Mouse (Mus musculus) forebrain, embryonic 15.5 days (tissue): ENCODE measurements around the gene Fat4. TPM values are rescaled to one million over a fixed set of nuclear protein-coding genes. Genes with fewer than 3 reads are reported as not detected.
A peak's percentile ranks its signal among the peaks of the same experiment; 100 is the strongest.

Source experiments
- ATAC-seq: fragments of 200-750 bp; cut with Nextera tagmentation; replicated peaks from 2 replicates; pipeline ENCODE4 v1.8.0; 2017; ENCODE audit warnings: mild to moderate bottlenecking, moderate TSS enrichment, moderate library complexity
- H3K27ac ChIP-seq: fragments of 300-500 bp; sonication (generic); replicated peaks from 2 replicates; pipeline ENCODE4 v1.5.1; 2015; ENCODE audit warnings: mild to moderate bottlenecking, inconsistent platforms
- H3K27me3 ChIP-seq: fragments of 300-500 bp; sonication (generic); 2 replicates; pipeline ENCODE4 v1.6.1; 2015; ENCODE audit warnings: inconsistent platforms
- H3K36me3 ChIP-seq: fragments of 300-500 bp; sonication (generic); 2 replicates; pipeline ENCODE4 v1.6.1; 2015; ENCODE audit warnings: mild to moderate bottlenecking, inconsistent platforms
- H3K4me1 ChIP-seq: fragments of 300-500 bp; sonication (generic); 2 replicates; pipeline ENCODE4 v1.6.1; 2015; ENCODE audit warnings: inconsistent platforms
- H3K4me2 ChIP-seq: fragments of 300-500 bp; sonication (generic); replicated peaks from 2 replicates; pipeline ENCODE4 v1.6.1; 2015; ENCODE audit warnings: mild to moderate bottlenecking, inconsistent platforms
- H3K4me3 ChIP-seq: fragments of 300-500 bp; sonication (generic); 2 replicates; pipeline ENCODE4 v1.5.1; 2015; ENCODE audit warnings: mild to moderate bottlenecking, inconsistent platforms
- H3K9ac ChIP-seq: fragments of 300-500 bp; sonication (generic); replicated peaks from 2 replicates; pipeline ENCODE4 v1.6.1; 2015; ENCODE audit warnings: mild to moderate bottlenecking, inconsistent platforms
- H3K9me3 ChIP-seq: fragments of 300-500 bp; sonication (generic); 2 replicates; pipeline ENCODE4 v1.6.1; 2016; ENCODE audit warnings: inconsistent platforms
- WGBS: fragments of 180-500 bp; shearing (Covaris S2); methylation state at CpG from one replicate; pipeline ENCODE4 v1.1.7; 2015; ENCODE audit warnings: mixed read lengths; 5-methylcytosine and 5-hydroxymethylcytosine counted together
- polyA plus RNA-seq: library from polyadenylated mRNA; unstranded; fragments of >200 nt; fragmentation: Nextera tagmentation; extraction: Ambion mirVana; gene quantifications from 2 replicates; pipeline ENCODE4 v1.2.1, GENCODE M21; 2015

The Fat4 gene
- polyA plus RNA-seq, 1 experiment from 2014 or later, result 11.2 TPM

- Histone ChIP-seq H3K9me3 (no peaks in the 10 kb centered on the region), H3K27ac (peak overlapping the region; percentile 95), H3K4me1 (peaks cover 32% of the 10 kb centered on the region), H3K27me3 (no peaks in the 10 kb centered on the region), H3K4me2 (peak overlapping the region; percentile 89), H3K36me3 (no peaks in the 10 kb centered on the region), H3K9ac (peak overlapping the region; percentile 67), H3K4me3 (peak overlapping the region; percentile 80)
- no peak for ATAC-seq
- whole genome bisulfite sequencing, result 14% methylated on average over 9 of the region's 9 CpGs
These were observed 3.1 kb upstream of the Fat4 start for GRCm38 (mm10) chr3:38883676-38884075.

DNA sequence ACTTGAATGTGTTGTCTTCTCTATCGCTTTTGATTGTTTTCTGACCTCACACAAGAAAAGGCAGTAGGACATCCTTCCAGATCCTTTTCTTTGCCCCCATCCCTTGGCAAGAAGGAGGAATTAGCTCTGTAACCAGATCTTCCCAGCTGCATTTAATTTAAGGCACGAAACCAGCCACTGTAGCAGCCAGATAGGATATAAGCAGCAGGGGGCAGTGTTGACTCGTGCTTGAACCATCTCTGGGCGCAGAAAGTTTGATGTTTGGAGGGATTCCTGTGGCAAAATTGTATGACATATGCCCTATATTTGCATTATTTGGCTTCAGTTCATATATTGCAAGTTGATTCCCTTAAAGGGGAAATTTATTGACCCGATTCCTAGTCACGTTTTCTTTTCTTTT, 2.5 kb upstream of the Fat4 start:
- peak overlapping the region; percentile 67 for H3K9ac ChIP-seq
- H3K9me3 ChIP-seq, result no peaks in the 10 kb centered on the region
- H3K4me3 ChIP-seq, result peak overlapping the region; percentile 80
- under 1% methylated on average over 6 of the region's 6 CpGs for WGBS
- peak; percentile 36 for ATAC-seq
- H3K27me3 ChIP-seq, result no peaks in the 10 kb centered on the region
- H3K36me3 ChIP-seq, result peaks cover under 1% of the 10 kb centered on the region; the same call in 1 of the 2 replicates
- peaks cover 38% of the 10 kb centered on the region for H3K4me1 ChIP-seq
- peak overlapping the region; percentile 89 for H3K4me2 ChIP-seq
- peak overlapping the region; percentile 95 for H3K27ac ChIP-seq

- ATAC-seq, result peak; percentile 35
- WGBS, result under 1% methylated on average over 24 of the region's 24 CpGs
- peaks cover 45% of the 10 kb centered on the region for H3K4me1 ChIP-seq
- peak overlapping the region; percentile 80 for H3K4me3 ChIP-seq
- peak overlapping the region; percentile 90 for H3K9ac ChIP-seq
- no peaks in the 10 kb centered on the region for H3K9me3 ChIP-seq
- no peaks in the 10 kb centered on the region for H3K27me3 ChIP-seq
- H3K36me3 ChIP-seq, result peaks cover 7% of the 10 kb centered on the region; the same call in 1 of the 2 replicates
- H3K4me2 ChIP-seq, result peak overlapping the region; percentile 89
- H3K27ac ChIP-seq, result peak overlapping the region; percentile 95
These were observed 1.8 kb upstream of the Fat4 start for GRCm38 (mm10) chr3:38884919-38885418.

- Histone ChIP-seq H3K9me3 (no peaks in the 10 kb centered on the region), H3K27ac (peak overlapping the region; percentile 95), H3K4me1 (peaks cover 51% of the 10 kb centered on the region), H3K4me3 (peak overlapping the region; percentile 80), H3K9ac (peak overlapping the region; percentile 90), H3K36me3 (peaks cover 13% of the 10 kb centered on the region), H3K4me2 (peak overlapping the region; percentile 89), H3K27me3 (no peaks in the 10 kb centered on the region)
- peak; percentile 86 for ATAC-seq
- WGBS, result under 1% methylated on average over 56 of the region's 56 CpGs
These were observed 1.2 kb upstream of the Fat4 start for GRCm38 (mm10) chr3:38885481-38886001.

DNA sequence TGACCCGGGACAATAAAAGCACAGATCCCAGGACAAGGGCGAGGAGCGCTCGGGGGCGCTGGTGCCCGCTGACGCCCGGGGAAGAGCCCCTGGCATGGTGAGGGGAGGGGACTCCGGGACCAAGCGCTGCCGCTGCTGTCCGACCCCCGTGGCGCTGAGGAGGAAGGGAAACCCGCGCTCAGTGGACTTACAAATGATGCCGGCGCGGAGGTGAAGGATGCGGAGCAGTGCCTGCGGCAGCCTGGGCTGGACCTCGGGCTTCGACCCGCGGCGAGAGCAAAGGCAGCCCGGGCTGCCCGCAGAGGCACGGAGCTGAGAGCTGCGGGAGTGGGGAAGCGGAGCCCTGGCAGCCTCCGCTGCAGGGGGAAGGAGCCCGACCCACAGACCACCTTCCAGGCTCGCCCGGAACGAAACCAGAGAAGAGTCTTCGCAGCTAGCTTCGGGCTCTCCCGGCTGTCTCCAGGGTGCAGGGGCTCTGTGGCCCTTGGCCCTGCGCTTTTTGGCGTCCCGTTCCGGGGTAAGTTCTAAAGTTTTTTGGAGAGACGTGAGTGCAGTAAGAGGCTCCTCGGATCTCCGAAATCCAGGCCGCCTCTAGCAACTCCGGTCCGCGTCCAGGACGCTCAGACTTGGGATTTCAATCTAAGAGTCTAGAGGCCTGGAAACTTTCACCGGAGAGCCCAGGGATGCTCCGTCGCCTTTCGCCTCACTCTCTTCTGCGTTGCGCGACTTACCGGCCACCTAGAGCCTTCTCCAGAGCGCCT, 499 bp upstream of the Fat4 start:
- Histone ChIP-seq H3K4me3 (peak overlapping the region; percentile 80), H3K36me3 (peaks cover 20% of the 10 kb centered on the region), H3K9ac (peak overlapping the region; percentile 90), H3K4me2 (peak overlapping the region; percentile 89), H3K4me1 (peaks cover 53% of the 10 kb centered on the region), H3K27ac (peak overlapping the region; percentile 95), H3K9me3 (no peaks in the 10 kb centered on the region), H3K27me3 (no peaks in the 10 kb centered on the region)
- ATAC-seq, result peak; percentile 49
- WGBS, result under 1% methylated on average over 60 of the region's 60 CpGs

- no peak for ATAC-seq
- Histone ChIP-seq H3K4me2 (peak overlapping the region; percentile 89), H3K27me3 (no peaks in the 10 kb centered on the region), H3K9ac (peak overlapping the region; percentile 90), H3K4me3 (peak overlapping the region; percentile 80), H3K4me1 (peaks cover 64% of the 10 kb centered on the region), H3K36me3 (peaks cover 25% of the 10 kb centered on the region), H3K9me3 (no peaks in the 10 kb centered on the region), H3K27ac (peak overlapping the region; percentile 95)
- WGBS, result under 1% methylated on average over 47 of the region's 47 CpGs
These were observed 746 bp downstream of the Fat4 start for GRCm38 (mm10) chr3:38887381-38887991.

GRCm38 (mm10) chr3:38888111-38888510, 1.4 kb downstream of the Fat4 start:
- WGBS, result 12% methylated on average over 24 of the region's 24 CpGs

DNA sequence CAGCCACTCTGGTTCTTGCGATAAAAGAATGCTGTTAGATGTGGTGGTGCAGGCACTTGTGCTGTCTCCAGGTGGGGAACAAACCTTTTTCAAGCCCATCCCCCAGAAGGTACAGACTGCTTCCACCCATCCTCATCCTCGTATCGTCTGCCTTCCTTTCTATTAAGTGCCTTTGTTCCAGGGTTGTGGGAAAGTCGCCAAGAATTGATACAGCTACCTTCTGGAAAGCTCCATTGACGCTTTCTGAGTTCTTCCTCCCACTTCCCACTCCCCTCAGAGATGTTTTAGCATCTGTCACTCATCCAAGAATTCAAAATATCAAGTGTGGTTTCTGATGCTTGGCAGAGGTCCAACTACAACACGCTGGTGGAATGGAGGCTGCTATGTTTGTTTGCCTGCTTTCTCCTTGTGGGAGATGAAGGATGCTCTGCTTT, 6.1 kb downstream of the Fat4 start:
- Histone ChIP-seq H3K4me3 (peak overlapping the region; percentile 43), H3K4me2 (peak overlapping the region; percentile 51), H3K4me1 (peaks cover 65% of the 10 kb centered on the region), H3K9me3 (no peaks in the 10 kb centered on the region), H3K27ac (peak overlapping the region; percentile 80), H3K36me3 (peaks cover 27% of the 10 kb centered on the region), H3K27me3 (no peaks in the 10 kb centered on the region), H3K9ac (peak overlapping the region; percentile 49)
- WGBS, result 6% methylated on average over 6 of the region's 6 CpGs
- ATAC-seq, result peak; percentile 37

More at GRCm38 (mm10) chr3:38888111-38888510, 1.4 kb downstream of the Fat4 start:
- Histone ChIP-seq H3K4me1 (peaks cover 71% of the 10 kb centered on the region), H3K4me2 (peak overlapping the region; percentile 89), H3K27ac (peak overlapping the region; percentile 95), H3K9me3 (no peaks in the 10 kb centered on the region), H3K27me3 (no peaks in the 10 kb centered on the region), H3K4me3 (peak overlapping the region; percentile 80), H3K36me3 (peaks cover 25% of the 10 kb centered on the region), H3K9ac (peak overlapping the region; percentile 90)
- no peak for ATAC-seq

- H3K27ac ChIP-seq, result no peak overlapping the region
- peaks cover 27% of the 10 kb centered on the region for H3K4me1 ChIP-seq
- WGBS, result 22% methylated on average over 1 of the region's 1 CpGs
- no peaks in the 10 kb centered on the region for H3K9me3 ChIP-seq
- no peaks in the 10 kb centered on the region for H3K27me3 ChIP-seq
- H3K36me3 ChIP-seq, result no peaks in the 10 kb centered on the region
- no peak for ATAC-seq
- no peak overlapping the region for H3K4me2 ChIP-seq
- no peak overlapping the region for H3K9ac ChIP-seq
- H3K4me3 ChIP-seq, result no peak overlapping the region
These were observed 14.1 kb downstream of the Fat4 start for GRCm38 (mm10) chr3:38900839-38901238.

DNA sequence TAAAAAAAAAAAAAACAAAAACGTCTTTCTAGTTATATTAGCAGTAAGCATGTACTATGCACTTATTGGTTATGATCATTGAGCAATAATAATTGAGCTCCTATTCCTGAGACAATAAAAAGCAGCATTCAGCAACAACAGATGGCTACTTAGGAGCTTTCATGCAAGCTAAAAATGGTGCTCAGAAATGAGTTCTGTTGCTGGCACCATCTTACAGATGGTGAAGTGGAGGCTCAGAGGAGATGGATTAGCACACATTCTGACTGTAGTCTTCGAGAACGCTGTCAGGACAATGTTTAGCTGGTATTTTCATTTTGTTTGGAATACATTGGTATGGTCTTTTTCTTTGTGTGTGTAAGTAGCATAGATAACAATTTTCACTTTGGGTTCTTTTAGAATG, 20.1 kb downstream of the Fat4 start:
- Histone ChIP-seq H3K4me3 (no peak overlapping the region), H3K27me3 (no peaks in the 10 kb centered on the region), H3K4me2 (no peak overlapping the region), H3K9ac (no peak overlapping the region), H3K4me1 (peaks cover 31% of the 10 kb centered on the region), H3K27ac (no peak overlapping the region), H3K36me3 (no peaks in the 10 kb centered on the region), H3K9me3 (no peaks in the 10 kb centered on the region)
- no peak for ATAC-seq
- WGBS, result 54% methylated on average over 3 of the region's 3 CpGs

DNA sequence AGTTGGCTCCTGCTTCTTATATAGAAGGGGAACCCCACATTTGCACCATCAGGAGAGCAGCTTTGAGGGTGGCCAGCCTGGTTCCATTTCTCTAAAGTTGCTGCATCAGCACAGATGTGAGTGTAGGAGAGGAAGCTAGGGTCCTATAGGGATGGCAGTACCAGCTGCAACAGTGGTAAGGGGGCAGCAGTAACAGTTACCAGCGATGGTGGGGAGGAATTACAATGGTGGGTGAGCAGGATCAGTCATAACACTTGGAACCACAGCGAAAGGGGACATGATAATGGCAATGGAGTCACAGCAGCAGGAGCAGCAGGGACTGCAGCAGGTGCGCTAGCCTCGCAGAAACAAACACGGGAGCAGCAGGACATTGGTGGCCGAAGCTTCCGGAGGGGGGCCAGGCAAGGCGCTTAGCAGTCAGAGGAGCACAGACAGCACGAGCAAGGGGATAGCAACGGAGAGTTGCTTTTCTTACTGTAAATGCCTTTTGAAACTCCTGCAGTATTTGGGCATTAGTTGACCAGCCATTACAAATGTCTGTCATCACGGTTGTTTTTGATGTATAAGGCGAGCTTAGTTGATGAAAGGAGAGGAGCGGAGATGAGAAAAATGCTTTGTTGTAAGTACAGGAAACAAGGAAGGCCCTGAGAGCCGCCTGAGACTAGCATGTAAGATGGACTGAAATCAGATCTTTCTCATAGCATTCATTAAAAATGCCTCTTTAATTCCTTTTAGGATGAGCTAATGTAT, 21.1 kb downstream of the Fat4 start:
- 0 out of 2 replicates have a peak overlapping the region, but pooled peaks have one; percentile 1 for H3K9ac ChIP-seq
- H3K9me3 ChIP-seq, result no peaks in the 10 kb centered on the region
- H3K36me3 ChIP-seq, result no peaks in the 10 kb centered on the region
- peaks cover 38% of the 10 kb centered on the region for H3K4me1 ChIP-seq
- WGBS, result 16% methylated on average over 14 of the region's 14 CpGs
- peak overlapping the region; percentile 36 for H3K4me2 ChIP-seq
- H3K27ac ChIP-seq, result peak overlapping the region; percentile 72
- H3K4me3 ChIP-seq, result peak overlapping the region; percentile 3
- 0 out of 2 replicates have a peak, but pooled peaks have one; percentile 24 for ATAC-seq
- H3K27me3 ChIP-seq, result no peaks in the 10 kb centered on the region
